Mouse (Mus musculus) neutrophil, adult 83 days (primary cell): ENCODE data around the gene Ndufs5. TPM values are rescaled to one million over a fixed set of nuclear protein-coding genes. Genes with fewer than 3 reads are reported as not detected.

ENCODE experiments used
- total RNA-seq, 2 experiments: library from RNA; stranded (reverse); gene quantifications; one replicate each; pipeline ENCODE4 v1.2.4; 2023

Ndufs5 gene
- total RNA-seq, result 10 to 100 TPM; 35.9 to 44.7 TPM

GRCm38 (mm10) chr4:123717574-123718433, at the start of gene Ndufs5:
TSS of gene Ndufs5 (minus strand) at chr4:123718202.

GRCm38 (mm10) chr4:123750152-123750651, 32.2 kb upstream of the Ndufs5 start, which contains the start of gene Akirin1:
TSS of gene Akirin1 (minus strand) at chr4:123750345.

GRCm38 (mm10) chr4:123684260-123684659, 33.7 kb downstream of the Ndufs5 start, which contains the start of gene Macf1:
TSS of gene Macf1 (minus strand) at chr4:123684360.

Other genes starting within 250 kb of the Ndufs5 start
- gene Macf1, start 33.8 kb downstream of the Ndufs5 start, total RNA-seq, result 100 to 1,000 TPM; 153 to 184 TPM
- 10 to 100 TPM; 39.6 to 51.4 TPM for gene Akirin1, start 32.1 kb upstream of the Ndufs5 start, total RNA-seq
- gene Rhbdl2, start 69.7 kb upstream of the Ndufs5 start, total RNA-seq, result not detected
- not detected for gene 4933427I04Rik, start 141.5 kb upstream of the Ndufs5 start, total RNA-seq
- gene Mycbp, start 186.6 kb upstream of the Ndufs5 start, total RNA-seq, result 10 to 100 TPM; 11.8 to 14.2 TPM
- 10 to 100 TPM; 46.7 to 48.0 TPM for gene Rragc, start 199.2 kb upstream of the Ndufs5 start, total RNA-seq
- not detected for gene 4930535I16Rik, start 199.8 kb upstream of the Ndufs5 start, total RNA-seq